8 mouse cellular contexts compared by ENCODE assay signal in the genomic region with DNA sequence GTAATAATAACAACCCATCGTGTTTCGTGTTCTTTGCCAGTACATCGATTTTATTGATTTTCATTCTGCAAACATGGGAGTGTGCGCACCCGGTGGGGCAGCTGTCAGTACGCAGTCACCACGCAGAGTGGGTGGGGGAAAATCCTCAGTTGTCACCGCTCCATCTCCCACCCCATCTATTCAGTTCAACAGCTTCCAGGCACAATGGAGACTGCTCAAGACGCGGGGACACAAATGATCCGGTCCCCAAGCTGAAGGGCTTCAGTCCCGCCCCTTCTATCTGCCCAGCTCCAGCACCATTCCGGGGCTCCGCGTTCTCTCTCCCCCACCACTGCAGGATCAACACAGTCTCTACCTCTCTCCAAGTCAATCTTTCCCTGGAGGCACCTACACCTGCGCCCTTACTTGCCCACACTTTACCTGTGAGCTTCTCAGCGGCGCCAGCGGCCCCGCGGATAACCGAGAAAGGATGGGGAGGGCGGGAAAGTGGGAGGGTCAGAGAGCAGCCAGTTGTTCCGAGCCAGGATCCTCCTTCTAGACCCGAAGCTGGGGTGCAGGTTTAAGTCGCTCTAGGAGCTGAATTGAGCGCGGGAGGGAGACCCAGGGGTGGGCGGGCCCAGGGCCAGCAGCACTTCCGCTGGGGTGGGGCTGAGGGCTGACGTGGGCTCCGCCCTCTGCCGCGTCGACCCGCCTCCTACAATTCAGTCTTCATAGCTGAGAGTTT. TPM values are rescaled to one million over a fixed set of nuclear protein-coding genes. Genes with fewer than 3 reads are reported as not detected.
DNase-seq lines count a peak whose midpoint lies in the region; ATAC-seq and TF ChIP-seq lines count a peak whose summit lies in the region.

No protein-coding gene starts in this region.

- H3K27me3 ChIP-seq in liver, embryonic 13.5 days: peaks cover 70% of the 10 kb centered on the region
- peaks cover 6% of the 10 kb centered on the region for H3K27me3 ChIP-seq in myocyte (ENCODE audit: control insufficient read depth, insufficient read depth, insufficient read length)

- peaks cover 27% of the 10 kb centered on the region for H3K4me1 ChIP-seq in liver, embryonic 13.5 days (replicated peaks)

- DNase-seq in MEL-GATA-1-ER (ENCODE audit: extremely low read depth, low read depth): peak; percentile 65
- peak; percentile 78 for DNase-seq in brain, embryonic 14.5 days (ENCODE audit: low read depth)
- DNase-seq in gastrocnemius, postnatal 25 days: peak; percentile 75
- DNase-seq in liver, embryonic 13.5 days: no peak
- DNase-seq in thymus, postnatal 10 days (ENCODE audit: low spot score in 2 of 2): peak; percentile 27 to 55
- no peak for DNase-seq in right cerebral cortex, postnatal 36 days (ENCODE audit: low spot score in 2 of 2)

- TF ChIP-seq CTCF in brain, embryonic 14.5 days (IDR thresholded peaks at IDR 0.05; ENCODE audit: borderline replicate concordance, extremely low read depth, insufficient read depth, insufficient read length): no peak

- H3K79me2 ChIP-seq in myocyte (ENCODE audit: control insufficient read depth, insufficient read depth): no peaks in the 10 kb centered on the region

- no peak overlapping the region for H3ac ChIP-seq in myocyte (ENCODE audit: control insufficient read depth, insufficient read length)

- no peak overlapping the region for H3K27ac ChIP-seq in liver, embryonic 13.5 days

- H3K4me2 ChIP-seq in liver, embryonic 13.5 days: peak overlapping the region; percentile 80
- H3K4me2 ChIP-seq in myocyte (ENCODE audit: low read depth): peak overlapping the region; percentile 87

- peak overlapping the region; percentile 43 for H3K9ac ChIP-seq in liver, embryonic 13.5 days

- TF ChIP-seq POLR2A in brain, embryonic 14.5 days (IDR thresholded peaks at IDR 0.05; ENCODE audit: borderline replicate concordance, extremely low read depth, insufficient read depth, insufficient read length, poor library complexity, severe bottlenecking): no peak
- no peak for TF ChIP-seq POLR2A in myocyte (IDR thresholded peaks at IDR 0.05; ENCODE audit: insufficient read length, low read depth)

- peak overlapping the region; percentile 62 for H3K4me3 ChIP-seq in liver, embryonic 13.5 days (replicated peaks)
- H3K4me3 ChIP-seq in myocyte: peak overlapping the region; percentile 22

- under 1% methylated on average over 36 of the region's 36 CpGs for WGBS in liver, embryonic 13.5 days (ENCODE audit: insufficient replicate concordance)

- no peaks in the 10 kb centered on the region for H3K9me3 ChIP-seq in liver, embryonic 13.5 days (replicated peaks)

- peak; percentile 67 for ATAC-seq in inflammation-experienced regulatory T-cells, adult 6 months
- ATAC-seq in liver, embryonic 13.5 days (ENCODE audit: low read depth): peak; percentile 77

- no peaks in the 10 kb centered on the region for H3K36me3 ChIP-seq in liver, embryonic 13.5 days
- H3K36me3 ChIP-seq in myocyte (ENCODE audit: control insufficient read depth, insufficient read depth): no peaks in the 10 kb centered on the region

TF ChIP-seq in myocyte, 11 proteins besides CTCF, POLR2A, EP300 and RAD21:
- TF ChIP-seq TCF12 (IDR thresholded peaks at IDR 0.05; ENCODE audit: insufficient read depth, poor library complexity, severe bottlenecking) (no peak), MYOD1 (IDR thresholded peaks at IDR 0.05; ENCODE audit: control insufficient read depth in 1 of 3, insufficient read length in 2 of 3, low read depth in 2 of 3) (no peak)

RNA-seq across cellular contexts. Expression of a gene that starts 5.8 kb away (rescaled TPM):
- polyA plus RNA-seq in brain, embryonic 14.5 days (2012; rRNA removed): 19.1 and 26.3 TPM in 2 replicates
- 10 to 100 TPM in 1 of 2 experiments, 1 to 10 TPM in 1; 9.1 to 15.6 TPM for total RNA-seq in gastrocnemius, postnatal 25 days (2021)
- not detected for polyA plus RNA-seq in inflammation-experienced regulatory T-cells, adult 6 months (2017; shearing (Covaris generic))
- 0.82 and 1.4 TPM in 2 replicates for polyA plus RNA-seq in liver, embryonic 13.5 days (2015; fragmentation: Nextera tagmentation; extraction: Ambion mirVana)
- polyA plus RNA-seq in myocyte (2012; fragmentation: generic; extraction: Trizol): 5.4 TPM

RNA-seq across cellular contexts. Expression of a gene that starts 24.3 kb away (rescaled TPM):
- polyA plus RNA-seq in brain, embryonic 14.5 days (2012; rRNA removed): not detected in 2 replicates
- total RNA-seq in gastrocnemius, postnatal 25 days (2021): 1 to 10 TPM; 1.7 to 3.8 TPM
- polyA plus RNA-seq in inflammation-experienced regulatory T-cells, adult 6 months (2017; shearing (Covaris generic)): not detected
- polyA plus RNA-seq in liver, embryonic 13.5 days (2015; fragmentation: Nextera tagmentation; extraction: Ambion mirVana): 0.25 and 0.27 TPM in 2 replicates
- 1.9 TPM for polyA plus RNA-seq in myocyte (2012; fragmentation: generic; extraction: Trizol)

Comparison
In these comparisons a context has a peak if more than half of its experiments do, and no peak if none do; other contexts are left out.
1. DNase-seq: peak in MEL-GATA-1-ER (single experiment), brain, embryonic 14.5 days (single experiment), gastrocnemius, postnatal 25 days (single experiment) and thymus, postnatal 10 days (2 of 2); none in liver, embryonic 13.5 days (single experiment) and right cerebral cortex, postnatal 36 days (0 of 2).